Mouse (Mus musculus): ENCODE measurements around the gene Cpxm1.

Cpxm1 gene

DNA sequence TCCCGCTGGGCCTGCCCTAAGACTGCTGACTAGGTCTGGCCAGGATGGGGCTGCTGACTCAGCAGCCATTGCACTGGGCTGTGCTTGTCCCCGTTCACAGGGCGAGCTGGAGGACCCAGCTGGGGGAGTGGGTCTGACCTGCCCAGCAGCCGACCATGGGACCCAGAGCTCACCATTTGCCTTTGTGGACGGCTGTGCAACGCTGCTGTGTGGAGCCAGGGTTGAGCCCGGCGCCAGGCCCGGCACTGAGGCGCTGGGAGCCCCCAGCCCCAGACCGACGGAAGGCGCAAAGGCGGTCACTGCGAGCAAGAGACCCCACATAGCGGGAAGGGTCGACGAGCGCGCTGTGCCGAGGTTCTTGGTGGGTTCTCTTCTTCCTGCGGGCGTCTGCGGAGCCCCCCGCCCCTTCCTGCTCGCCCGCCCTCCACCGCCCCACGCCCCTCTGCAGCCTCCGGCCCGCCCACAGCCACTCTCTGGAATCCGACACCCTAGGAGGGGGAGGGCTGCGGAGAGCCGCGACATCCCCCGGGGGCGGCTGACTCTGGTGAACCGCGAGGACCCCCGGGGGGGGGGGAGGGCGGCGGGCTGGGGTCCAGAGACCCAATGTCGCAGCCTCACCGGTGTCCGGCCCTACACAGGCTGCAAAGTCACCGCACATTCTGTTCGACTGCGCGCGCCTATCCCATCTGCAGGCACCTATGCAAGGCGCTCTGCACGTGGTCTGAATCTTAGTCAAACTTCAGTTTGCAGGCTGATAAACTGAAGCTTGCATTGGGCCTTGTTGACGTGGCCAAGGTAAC, at the start of gene Cpxm1:
Gene Cpxm1 (minus strand): TSS at position 389 of the 800 bp plus-strand sequence.
- no peak for DNase-seq (ENCODE audit: extremely low spot score, low read depth, low spot score)

GRCm38 (mm10) chr2:130442162-130442561, 44.8 kb upstream of the Cpxm1 start:
- no peak for DNase-seq (ENCODE audit: extremely low spot score, low read depth, low spot score)

DNA sequence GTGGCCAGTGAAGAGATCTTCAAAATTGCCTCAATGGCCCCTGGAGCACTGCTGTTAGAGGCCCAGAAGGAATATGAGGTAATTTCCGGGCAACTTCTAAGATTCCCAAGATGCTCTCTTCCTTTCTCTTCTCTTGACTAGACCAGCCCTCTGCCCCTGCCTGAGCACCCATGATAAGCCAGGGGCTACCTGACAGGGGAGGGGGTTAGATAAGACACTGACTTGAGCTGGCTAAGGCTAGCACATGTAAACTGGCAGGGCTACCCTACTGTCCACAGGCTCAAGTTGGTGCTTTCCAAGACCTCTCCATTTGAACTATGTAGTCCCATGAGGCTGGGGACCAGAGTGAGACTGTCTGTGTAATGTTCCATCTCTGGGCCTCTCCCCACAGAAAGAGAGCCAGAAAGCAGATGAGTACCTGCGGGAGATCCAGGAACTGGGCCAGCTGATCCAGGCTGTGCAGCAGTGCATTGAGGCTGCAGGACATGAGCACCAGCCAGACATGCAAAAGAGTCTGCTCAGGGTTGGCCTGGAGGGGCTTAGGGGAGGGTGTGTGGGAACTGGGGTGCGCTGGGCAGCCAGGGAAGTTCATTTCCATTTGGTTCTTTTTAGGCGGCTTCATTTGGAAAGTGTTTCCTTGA, 42.6 kb upstream of the Cpxm1 start:
- DNase-seq (ENCODE audit: extremely low spot score, low read depth, low spot score), result no peak

DNA sequence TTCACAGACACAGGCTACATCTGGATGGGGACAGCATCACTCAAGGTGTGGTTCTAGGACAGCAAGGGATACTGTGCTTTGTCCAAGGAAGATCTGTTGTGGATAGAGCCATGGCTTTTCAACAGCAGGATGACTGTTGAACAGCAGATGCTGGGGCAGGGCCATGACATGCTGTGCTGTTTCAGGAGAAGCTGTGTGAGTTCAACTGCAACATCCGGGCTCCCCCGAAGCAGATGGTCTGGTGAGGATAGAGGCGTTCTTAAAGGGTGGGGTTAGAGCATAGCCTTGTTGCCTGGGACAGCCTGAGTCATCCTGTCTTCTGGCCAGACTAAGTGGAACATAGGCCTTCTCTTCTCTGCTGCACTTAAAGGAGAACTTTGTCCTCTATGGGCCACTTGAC, 41.5 kb upstream of the Cpxm1 start:
- no peak for DNase-seq (ENCODE audit: extremely low spot score, low read depth, low spot score)

GRCm38 (mm10) chr2:130436769-130437168, 39.4 kb upstream of the Cpxm1 start:
- no peak for DNase-seq (ENCODE audit: extremely low spot score, low read depth, low spot score)

DNA sequence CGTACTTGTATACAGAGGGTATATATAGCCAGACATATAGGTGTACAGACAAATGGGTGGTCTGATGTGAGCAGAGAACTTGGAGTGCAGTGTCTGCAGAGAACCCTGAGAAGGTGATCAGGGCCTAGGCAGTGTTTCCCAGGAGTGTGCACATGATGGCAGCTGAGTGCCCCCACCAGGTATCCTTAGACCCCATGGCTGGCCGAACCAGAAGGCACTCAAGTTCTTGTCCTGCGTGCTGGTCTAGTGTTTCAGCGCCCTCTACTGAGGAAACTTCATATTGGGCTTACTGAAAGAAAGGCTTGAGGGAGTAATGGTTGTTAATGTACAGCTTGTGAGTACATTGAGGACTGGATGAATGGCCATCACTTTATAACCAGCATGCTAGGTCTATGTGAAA, 35.8 kb upstream of the Cpxm1 start:
- no peak for DNase-seq (ENCODE audit: extremely low spot score, low read depth, low spot score)

GRCm38 (mm10) chr2:130432157-130432556, 34.8 kb upstream of the Cpxm1 start:
- DNase-seq (ENCODE audit: extremely low spot score, low read depth, low spot score), result no peak

DNA sequence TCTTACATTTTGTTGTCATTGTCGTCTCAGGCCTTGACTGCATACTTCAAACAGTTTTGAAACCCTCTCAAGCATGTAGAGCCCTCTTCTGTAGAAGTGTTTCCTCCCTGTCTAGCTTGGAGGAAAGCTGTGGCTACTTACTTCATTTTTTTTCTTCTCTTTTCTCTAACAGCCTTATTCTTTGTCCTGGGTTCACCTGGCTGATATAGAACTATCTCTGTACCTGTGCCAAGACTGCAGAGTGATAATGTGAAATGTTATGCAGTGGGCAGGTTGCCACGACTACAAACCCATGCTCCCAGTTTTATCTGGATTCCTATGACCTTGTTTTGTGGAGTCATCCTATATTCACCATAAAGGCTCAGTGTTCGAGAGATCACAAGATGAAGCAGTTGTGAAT, 33.1 kb upstream of the Cpxm1 start:
- DNase-seq (ENCODE audit: extremely low spot score, low read depth, low spot score), result no peak

- no peak for DNase-seq (ENCODE audit: extremely low spot score, low read depth, low spot score)
These were observed 32.5 kb upstream of the Cpxm1 start for GRCm38 (mm10) chr2:130429851-130430250.

DNA sequence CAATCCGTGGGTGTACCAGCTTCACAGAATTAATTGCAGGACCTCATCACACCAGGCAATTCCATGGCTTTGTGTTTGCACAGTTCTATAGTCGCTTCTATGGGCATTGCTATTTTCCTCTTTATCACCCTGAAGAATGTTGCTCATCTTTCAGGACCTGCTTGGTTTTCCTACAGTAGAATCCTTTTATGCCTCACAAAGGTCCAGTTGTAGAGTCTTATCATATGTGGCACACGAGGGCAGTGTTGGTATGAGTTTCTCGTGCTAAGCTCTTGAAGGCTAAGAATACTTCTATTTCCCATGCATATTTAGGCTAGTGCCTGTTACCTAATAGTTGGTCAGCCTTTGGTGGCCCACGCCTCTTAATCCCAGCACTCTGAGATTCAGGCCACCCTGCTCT, 27.7 kb upstream of the Cpxm1 start:
- no peak for DNase-seq (ENCODE audit: extremely low spot score, low read depth, low spot score)

DNA sequence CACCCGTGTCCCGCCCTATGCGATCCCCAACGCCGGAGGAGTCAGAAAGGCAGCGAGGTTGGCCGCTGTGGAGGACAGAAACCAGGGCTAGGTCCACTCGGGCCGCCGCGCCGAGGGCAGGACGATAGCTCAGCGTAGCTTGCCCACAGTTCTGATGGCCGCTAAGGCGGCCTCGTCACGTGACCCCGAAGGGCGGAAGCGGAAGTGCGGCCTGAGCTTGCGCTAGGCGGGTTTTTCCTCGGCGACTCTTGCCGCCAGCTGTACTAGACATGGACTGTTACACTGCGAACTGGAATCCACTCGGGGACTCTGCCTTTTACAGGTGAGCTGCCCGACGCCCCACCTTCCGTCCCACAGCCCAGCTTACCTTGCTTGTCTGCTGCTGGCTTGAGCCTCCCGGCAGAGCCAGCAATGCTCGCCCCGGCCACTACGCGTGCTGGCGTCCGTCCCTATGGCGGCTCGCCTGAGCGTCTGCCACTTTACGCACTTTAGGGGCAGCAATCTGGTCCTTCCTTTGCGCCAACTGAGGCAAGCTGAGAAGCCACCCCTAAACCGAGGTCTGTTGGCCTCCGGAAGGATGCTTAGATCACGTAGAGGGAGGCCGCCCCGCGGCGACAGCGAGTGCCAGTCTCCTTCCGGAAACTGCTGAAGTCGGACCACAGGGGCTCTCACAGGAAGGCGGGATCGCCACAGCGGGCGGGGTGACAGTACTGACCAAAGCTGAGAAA, 26.9 kb upstream of the Cpxm1 start, which contains the start of the genes Vps16 and Pced1a:
Gene Vps16 (plus strand): TSS at position 214 of the 728 bp plus-strand sequence.
Gene Pced1a (minus strand): TSS at position 576 of the 728 bp plus-strand sequence.
- DNase-seq (ENCODE audit: extremely low spot score, low read depth, low spot score), result peak; percentile 60

DNA sequence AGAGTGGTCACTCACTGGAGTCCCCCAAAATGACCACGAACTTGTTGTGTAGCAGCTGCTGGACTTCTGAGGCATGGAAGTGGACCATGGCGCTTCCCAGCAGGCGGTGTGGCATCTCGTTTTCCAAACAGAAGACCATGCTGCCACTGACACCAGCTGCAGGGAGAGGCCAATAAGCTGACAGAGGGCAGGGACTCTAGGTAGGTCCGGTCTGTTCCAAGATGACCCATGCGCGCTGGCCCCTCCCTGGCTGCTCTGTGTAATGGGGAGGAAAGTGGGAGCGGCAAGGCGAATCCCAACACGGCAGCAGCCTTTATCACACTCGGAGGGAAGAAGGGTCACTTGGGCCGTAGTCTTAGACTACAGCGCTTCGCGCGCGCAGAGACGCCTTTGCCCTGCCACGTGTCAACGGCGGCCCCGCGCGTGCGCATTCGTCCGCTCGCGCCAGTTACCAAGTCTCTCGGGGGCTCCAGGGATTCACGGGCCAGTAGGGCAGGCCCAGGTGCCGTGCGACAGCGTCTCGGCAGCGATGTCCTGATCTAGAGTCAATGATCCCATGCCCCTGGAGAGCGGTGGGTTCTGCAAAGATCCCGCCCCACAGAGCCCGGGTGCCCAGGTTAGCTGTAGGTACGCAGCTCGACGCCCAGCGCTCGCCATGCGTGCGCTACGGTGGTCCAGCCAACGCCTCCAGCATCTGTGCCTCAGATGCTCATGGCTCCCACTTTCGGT, 26.2 kb upstream of the Cpxm1 start:
- peak; percentile 35 for DNase-seq (ENCODE audit: extremely low spot score, low read depth, low spot score)

DNA sequence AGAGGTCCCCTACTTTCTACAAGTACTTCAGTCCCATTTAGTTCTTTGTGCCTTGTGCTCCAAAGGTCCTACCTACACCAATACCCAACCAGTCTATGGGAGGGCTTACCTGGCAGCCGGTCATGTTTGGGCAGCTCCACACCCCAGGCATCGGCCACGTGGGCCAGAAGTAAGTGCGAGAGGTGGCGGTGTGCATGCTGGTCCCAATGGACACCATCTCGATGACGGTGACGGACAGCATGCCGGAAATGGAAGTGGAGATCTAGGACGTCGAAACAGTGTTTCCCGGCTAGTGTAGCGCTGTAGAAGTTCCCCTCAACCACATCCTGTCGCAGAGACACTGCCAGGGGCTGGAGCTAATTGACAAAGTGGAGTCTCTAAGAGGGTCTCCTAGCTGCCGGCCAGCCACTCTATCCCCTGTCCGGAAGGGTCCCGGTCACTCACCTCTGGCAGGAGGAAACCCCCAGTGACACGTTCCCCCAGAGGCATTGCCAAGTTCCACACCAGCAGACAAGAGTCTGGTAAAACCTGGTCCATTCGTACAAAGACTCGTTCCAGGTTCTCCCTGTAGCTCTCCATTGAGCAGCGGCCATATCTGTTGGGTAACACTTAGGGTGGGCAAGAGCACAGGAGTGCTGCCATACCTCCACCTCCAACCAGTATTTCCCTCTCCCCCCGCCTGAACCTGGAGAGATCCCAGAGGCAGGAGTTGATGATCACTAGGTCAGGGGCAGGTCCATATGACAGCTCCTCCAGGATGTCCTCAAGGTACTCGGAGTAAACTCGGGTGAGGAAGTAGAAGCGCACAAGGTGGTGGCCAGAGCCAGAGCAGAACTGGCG, 24.6 kb upstream of the Cpxm1 start:
- DNase-seq (ENCODE audit: extremely low spot score, low read depth, low spot score), result no peak

GRCm38 (mm10) chr2:130414094-130414856, 16.9 kb upstream of the Cpxm1 start:
- no peak for DNase-seq (ENCODE audit: extremely low spot score, low read depth, low spot score)

- DNase-seq (ENCODE audit: extremely low spot score, low read depth, low spot score), result no peak
These were observed 15.4 kb upstream of the Cpxm1 start for GRCm38 (mm10) chr2:130412775-130413174.

- peak; percentile 54 for DNase-seq (ENCODE audit: extremely low spot score, low read depth, low spot score)
These were observed 14.5 kb upstream of the Cpxm1 start for GRCm38 (mm10) chr2:130411558-130412495.

- DNase-seq (ENCODE audit: extremely low spot score, low read depth, low spot score), result no peak
These were observed 10.8 kb upstream of the Cpxm1 start for GRCm38 (mm10) chr2:130408194-130408593.

GRCm38 (mm10) chr2:130406178-130406577, 8.8 kb upstream of the Cpxm1 start, which contains the start of gene Tmem239:
Gene Tmem239, plus strand, starts transcription at chr2:130406478.
- no peak for DNase-seq (ENCODE audit: extremely low spot score, low read depth, low spot score)

All from hindlimb bud, embryonic 11.5 days (tissue).